Mouse (Mus musculus) left cerebral cortex, adult 2 months (tissue): Measurements from ENCODE around the gene Synj1. TPM values are rescaled to one million over a fixed set of nuclear protein-coding genes. Genes with fewer than 3 reads are reported as not detected.

Experiments
- DNase-seq, 2 experiments: peaks; one replicate each; pipeline ENCODE4 v3.0.0; 2021 to 2022; ENCODE audit warnings: low spot score in 2 of 2, mixed read lengths in 1 of 2; ENCODE audit errors: extremely low spot score in 1 of 2
- H3K27ac ChIP-seq: fragments of 200-600 bp; 2 replicates; pipeline ENCODE4 v1.8.1; 2022
- H3K4me3 ChIP-seq: fragments of 200-600 bp; 2 replicates; pipeline ENCODE4 v1.8.1; 2022
- CTCF ChIP-seq: fragments of 200-600 bp; IDR thresholded peaks from 2 replicates; pipeline ENCODE4 v1.8.1; 2022; ENCODE audit warnings: antibody characterized with exemption, mild to moderate bottlenecking, moderate library complexity
- intact Hi-C: fragments of 180-260 bp; cut with DNase I; formaldehyde crosslinking; loops from one replicate; pipeline ENCODE4 v1.15.1; 2025
- total RNA-seq, 2 experiments: library from RNA; stranded (reverse); gene quantifications; 2 replicates each; pipeline ENCODE4 v1.2.3; 2021

The Synj1 gene
- total RNA-seq, 2 experiments from 2014 or later = 339 TPM

DNA sequence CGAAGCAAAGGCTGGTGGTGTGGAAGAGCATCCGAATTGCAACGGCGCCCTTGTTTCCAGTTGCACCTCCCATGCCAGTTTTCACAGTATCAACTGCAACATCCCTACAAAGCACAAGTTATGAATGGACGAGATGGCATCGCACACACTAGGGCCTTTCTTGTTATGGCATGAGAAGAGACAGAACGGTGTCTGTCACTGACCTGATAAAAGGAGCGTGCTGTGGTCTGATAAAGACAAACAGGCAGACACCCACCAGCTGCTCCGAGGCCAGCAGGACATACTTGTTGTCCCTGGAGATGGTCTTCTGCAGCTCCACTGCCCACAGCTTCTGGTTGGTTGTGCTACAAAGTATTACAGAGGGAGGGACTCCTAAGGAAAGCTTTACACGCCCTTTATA, 46.8 kb downstream of the Synj1 start:
- intact Hi-C loops = no loop called here
- H3K27ac ChIP-seq = no peak overlapping the region
- DNase-seq = no peak
- TF ChIP-seq CTCF = no peak
- no peak overlapping the region for H3K4me3 ChIP-seq

DNA sequence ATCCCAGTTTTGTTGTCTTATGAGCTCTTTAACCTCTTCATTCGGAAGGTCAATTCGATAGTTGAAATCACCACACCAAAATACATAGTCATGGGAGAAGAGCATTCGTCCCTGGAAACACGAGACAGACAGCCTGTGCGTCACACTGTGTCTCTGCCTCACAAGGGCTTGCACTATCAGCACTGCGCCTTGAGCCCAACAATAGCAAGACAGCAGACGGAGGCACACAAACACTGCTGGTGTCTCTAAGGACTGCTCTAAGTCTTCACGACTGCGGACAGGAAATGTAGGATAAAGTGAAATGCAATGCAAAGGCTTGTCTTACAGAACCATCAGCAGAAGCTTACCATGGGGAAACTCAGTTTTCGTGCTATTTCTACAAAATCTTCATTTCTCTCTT, 47.2 kb downstream of the Synj1 start:
- H3K27ac ChIP-seq = no peak overlapping the region
- no peak for TF ChIP-seq CTCF
- DNase-seq = no peak
- intact Hi-C loops = no loop called here
- H3K4me3 ChIP-seq = no peak overlapping the region

DNA sequence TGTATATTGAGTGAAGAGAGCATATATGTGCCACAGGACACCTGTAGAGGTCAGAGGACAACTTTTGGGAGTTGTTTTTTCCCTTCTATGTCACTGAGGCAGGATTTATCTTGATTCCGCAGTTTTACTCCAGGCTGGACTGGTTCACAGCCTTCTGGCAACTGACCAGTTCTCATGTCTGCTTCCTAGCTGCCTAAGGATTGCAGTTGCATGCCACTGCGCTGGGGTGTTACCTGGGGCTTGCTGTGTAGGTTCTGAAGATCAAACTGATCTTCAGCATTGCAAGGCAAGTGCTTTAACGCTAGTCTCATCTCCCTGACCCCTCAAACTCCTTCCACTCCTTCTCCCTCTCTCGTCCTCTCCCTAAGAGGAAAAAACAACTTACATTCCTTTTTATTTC, 47.9 kb downstream of the Synj1 start:
- intact Hi-C loops = no loop called here
- no peak for DNase-seq
- no peak for TF ChIP-seq CTCF
- Histone ChIP-seq H3K4me3 (no peak overlapping the region), H3K27ac (no peak overlapping the region)

DNA sequence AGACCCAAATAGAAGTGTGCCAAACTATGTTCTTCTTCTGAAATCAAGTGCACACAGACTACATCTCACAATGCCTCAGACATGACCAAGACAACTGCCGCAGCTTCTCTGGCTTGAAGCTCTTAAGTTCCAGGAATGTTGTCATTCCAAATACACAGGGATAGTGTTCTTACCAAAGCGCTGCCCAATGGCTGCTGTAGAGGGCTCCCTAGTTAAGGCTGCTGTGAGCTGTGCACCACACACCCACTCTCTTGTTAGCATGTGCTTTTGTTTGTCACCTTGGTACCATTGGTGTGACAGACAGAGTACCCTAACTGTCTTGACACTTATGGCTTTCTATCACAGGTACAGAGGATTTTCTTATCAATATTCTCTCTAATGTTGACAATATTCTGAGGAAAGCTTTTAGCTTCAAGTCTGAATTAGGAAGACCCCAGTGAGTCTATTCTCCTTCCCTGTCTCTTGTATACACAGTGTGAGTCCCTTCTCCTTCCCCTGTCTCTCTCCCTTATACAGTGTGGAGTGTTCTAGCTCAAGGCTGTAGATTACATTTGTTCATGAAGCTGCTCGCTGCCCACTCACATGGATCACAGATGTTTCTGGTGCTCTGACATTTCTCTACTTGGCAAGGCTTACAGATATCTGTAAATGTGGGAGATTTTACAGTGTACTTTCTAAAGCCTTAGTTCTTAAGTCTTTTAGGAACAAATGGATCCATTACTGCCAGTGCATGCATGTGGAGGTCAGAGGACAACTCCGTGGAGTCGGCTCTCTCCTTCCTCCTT, 52.6 kb downstream of the Synj1 start:
- intact Hi-C loops = no loop called here
- no peak; the same call in 1 of the 2 replicates for TF ChIP-seq CTCF
- peak overlapping the region; percentile 68 for H3K27ac ChIP-seq
- no peak overlapping the region for H3K4me3 ChIP-seq
- peak in 1 of 2 experiments; percentile 29 for DNase-seq

DNA sequence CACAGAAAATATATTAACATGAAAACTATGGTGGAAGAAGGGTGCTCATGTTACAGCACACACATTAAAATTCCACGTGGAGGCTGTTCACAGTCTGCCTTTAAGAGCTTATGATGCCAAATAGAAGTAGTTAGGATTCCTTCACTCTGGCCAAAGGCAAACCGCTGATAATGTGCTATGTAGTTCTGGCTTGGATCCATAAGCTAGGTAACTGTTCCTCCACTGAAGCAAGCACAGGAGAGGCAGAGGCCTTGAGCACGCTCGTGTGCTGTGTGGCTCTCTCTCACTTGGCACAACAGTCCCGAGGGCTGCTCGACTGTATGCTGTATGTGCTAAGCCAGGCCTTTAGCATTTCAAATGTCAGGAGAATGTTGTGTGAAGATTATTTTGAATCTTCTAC, 55.6 kb downstream of the Synj1 start:
- TF ChIP-seq CTCF = no peak

DNA sequence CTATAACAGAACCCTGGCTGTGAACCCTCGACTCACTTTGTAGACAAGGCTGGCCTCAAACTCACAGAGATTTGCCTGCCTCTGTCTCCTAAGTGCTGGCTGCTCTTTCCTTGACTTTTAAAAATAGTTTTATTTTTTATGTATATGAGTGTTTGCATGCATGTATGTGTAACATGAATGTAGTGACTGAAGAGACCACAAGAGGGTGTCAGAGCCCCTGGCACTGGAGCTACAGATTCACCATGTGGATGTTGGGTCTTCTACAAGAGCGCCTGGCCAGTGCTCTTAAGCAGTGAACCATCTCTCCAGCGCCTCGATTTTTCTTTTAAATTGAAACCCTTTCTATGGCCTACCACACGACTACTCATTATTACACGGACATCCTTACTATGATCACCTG, 57.3 kb downstream of the Synj1 start:
- intact Hi-C loops = loop anchor here (5.0 kb wide), 1 partner anchor 119 kb away; no protein-coding TSS in a partner anchor

More for the DNA sequence above, 55.6 kb downstream of the Synj1 start:
- Histone ChIP-seq H3K4me3 (no peak overlapping the region), H3K27ac (no peak overlapping the region)
- DNase-seq = no peak
- intact Hi-C loops = no loop called here

DNA sequence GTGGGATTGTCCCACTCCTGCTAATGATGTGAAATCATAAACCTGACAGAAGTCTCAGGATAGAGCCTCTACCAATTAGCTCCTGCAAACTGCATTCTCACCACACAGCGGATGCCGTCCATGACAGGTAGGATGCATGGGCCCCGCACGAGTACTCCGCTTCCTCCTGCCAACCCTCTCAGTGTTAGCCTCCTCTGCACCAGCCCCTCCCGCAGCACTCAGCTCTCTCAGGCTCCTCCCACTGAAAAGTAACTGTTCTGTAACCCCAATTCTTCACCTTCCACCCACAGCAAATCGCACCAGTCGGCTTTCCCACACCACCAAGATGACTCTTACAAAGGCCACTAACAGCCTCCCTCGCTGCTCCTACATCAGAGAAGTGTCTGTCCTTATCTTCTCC, 58.0 kb downstream of the Synj1 start:
- Histone ChIP-seq H3K27ac (no peak overlapping the region), H3K4me3 (no peak overlapping the region)
- no peak for TF ChIP-seq CTCF
- intact Hi-C loops = loop anchor here (5.0 kb wide), 1 partner anchor 119 kb away; no protein-coding TSS in a partner anchor
- DNase-seq = no peak

More for the DNA sequence above, 57.3 kb downstream of the Synj1 start:
- no peak overlapping the region for H3K4me3 ChIP-seq
- H3K27ac ChIP-seq = no peak overlapping the region
- peak; percentile 8 for TF ChIP-seq CTCF
- no peak for DNase-seq

DNA sequence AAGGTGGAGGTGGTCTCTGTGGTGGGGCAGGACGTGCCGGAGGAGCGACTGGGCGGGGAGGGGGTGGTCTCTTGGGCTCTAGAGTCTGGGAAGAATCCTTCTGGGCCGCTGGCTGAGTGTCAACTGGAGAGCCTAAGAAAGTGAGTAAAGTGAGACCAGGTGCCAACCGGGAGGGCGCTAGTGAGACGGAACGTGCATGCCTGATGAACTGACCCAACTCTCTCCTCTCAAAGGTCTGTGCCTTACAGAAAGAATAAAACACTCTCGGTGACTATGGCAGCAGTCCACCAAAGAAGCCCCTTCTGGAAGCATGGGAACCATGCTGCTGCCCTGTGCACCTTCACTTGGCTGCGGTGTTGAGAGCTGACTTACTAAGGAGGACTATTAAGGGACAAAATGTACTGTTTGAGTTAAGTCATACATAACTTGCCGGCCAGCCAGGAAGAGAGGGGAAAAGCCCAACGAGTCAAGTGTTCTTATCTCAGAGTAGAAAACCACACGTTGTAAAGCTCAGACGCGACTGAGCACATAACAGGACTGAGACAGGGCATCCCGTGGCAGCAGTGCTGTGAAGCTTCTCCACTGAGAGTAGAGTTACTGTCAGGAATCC, 60.6 kb downstream of the Synj1 start:
- no peak for DNase-seq
- TF ChIP-seq CTCF = no peak
- Histone ChIP-seq H3K27ac (no peak overlapping the region), H3K4me3 (no peak overlapping the region)
- intact Hi-C loops = loop anchor here (5.0 kb wide), 1 partner anchor 122 kb away; no protein-coding TSS in a partner anchor

DNA sequence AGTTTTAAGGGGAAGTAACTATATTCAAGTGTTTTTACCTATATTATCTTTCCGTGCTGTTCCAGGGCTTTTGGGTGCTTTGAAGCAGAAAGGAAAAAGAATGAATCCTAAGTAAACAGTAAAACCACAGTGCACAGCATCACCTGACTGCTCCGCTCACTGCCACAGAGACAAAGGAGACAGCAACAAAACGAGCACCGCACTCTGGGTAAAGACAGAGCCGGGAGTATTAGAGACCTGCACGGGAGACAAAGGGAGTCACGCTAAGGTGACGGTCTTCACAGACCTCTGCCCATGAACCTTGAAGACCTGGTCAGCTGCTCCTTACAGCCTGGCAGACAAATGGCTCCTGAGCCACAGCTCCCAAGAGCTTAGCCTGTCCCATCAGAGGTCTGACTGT, 64.1 kb downstream of the Synj1 start:
- TF ChIP-seq CTCF = no peak
- peak in 1 of 2 experiments; percentile 7 for DNase-seq
- intact Hi-C loops = no loop called here
- Histone ChIP-seq H3K4me3 (no peak overlapping the region), H3K27ac (no peak overlapping the region)

DNA sequence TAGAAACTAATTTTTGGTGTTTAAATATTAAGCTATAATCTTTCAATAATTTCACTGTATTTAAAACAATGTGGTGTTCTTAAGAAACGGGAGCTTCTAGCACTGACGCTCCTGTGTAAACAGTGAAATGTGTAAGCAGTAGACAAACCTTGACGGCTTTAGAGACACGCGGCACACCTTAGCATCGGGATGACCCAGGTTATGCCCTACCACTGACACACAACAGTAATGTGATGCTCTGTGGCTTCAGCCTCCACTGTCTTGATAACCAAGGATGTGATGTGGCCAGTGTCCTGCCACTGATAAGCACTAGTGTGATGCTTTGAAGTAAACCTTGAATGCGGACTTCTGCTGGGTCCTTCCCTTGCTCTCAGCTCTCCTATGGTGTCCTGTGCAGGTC, 69.9 kb downstream of the Synj1 start:
- H3K4me3 ChIP-seq = no peak overlapping the region
- DNase-seq = no peak
- TF ChIP-seq CTCF = no peak
- intact Hi-C loops = no loop called here
- no peak overlapping the region for H3K27ac ChIP-seq

DNA sequence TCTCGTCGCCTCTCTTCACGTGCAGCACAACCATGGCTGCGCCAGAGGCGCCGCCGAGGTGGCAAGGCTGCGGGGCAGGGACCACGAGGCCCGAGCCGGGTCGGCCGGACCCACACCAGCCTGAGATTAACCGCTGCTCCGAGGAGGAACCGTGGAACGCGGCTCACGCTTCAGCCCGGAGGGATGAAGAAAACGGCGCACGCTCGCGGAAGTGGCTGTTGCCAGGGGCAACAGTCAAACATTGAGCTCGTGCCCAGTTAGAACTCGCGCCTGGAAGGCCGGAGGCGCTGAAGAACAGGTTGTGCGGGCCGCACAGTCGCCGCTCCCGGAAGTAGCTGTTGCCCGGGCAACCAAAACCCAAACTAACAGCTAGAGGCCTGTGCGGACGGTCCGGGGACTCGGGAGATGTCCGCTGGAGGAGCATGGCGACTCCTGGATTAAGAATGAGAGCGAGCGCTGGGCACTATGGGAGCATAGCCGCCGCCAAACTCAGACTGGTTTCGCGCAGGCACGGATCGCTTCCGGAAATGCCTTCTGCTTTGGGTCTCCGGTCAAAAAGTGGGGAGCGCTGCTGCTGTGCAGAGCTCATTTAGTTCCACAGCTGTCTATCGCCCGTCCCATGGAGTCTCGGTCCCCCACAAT, 76.3 kb downstream of the Synj1 start, which contains the start of gene Cfap298:
Gene Cfap298 (minus strand): TSS at position 428 of the 642 bp plus-strand sequence.
- peak; percentile 91 to 95 for DNase-seq
- peak within 1 kb of the TSS; percentile 93 for H3K27ac ChIP-seq
- H3K4me3 ChIP-seq = peak within 1 kb of the TSS; percentile 64
- intact Hi-C loops = no loop called here
- TF ChIP-seq CTCF = no peak

DNA sequence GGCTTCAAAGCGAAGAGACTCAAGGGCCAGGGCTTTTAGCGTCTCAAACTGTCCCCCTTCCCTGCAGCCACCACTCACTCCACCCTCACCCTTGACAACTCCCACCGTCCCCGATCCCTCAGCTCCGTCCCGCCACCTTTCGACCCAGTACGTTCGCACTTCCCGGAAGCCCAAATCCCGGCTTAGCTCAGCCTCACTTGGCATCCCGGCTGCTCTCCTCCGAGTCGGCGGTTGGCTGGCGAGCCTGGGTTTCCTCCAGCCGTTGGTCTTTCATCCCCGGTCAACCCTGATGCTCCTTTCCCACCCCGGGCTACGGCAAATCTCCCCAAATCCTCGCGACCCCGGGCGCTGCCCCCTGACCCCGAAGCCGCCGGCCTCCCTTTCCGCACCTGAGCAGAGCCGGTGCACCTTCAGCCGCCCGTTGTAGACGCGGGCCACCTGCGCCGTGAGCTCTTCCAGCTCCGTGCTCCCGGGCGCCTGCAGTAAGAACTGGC, 76.9 kb downstream of the Synj1 start:
- Histone ChIP-seq H3K27ac (peak overlapping the region; percentile 93), H3K4me3 (peak overlapping the region; percentile 64)
- TF ChIP-seq CTCF = no peak
- intact Hi-C loops = no loop called here
- DNase-seq = peak in 1 of 2 experiments; percentile 54
